Mouse (Mus musculus): Measurements from ENCODE around the gene Tnf. TPM values are rescaled to one million over a fixed set of nuclear protein-coding genes. Genes with fewer than 3 reads are reported as not detected.

The Tnf gene
- total and polyA plus RNA-seq, 3 experiments: 18.8 to 25.2 (median 20.8) TPM

DNA sequence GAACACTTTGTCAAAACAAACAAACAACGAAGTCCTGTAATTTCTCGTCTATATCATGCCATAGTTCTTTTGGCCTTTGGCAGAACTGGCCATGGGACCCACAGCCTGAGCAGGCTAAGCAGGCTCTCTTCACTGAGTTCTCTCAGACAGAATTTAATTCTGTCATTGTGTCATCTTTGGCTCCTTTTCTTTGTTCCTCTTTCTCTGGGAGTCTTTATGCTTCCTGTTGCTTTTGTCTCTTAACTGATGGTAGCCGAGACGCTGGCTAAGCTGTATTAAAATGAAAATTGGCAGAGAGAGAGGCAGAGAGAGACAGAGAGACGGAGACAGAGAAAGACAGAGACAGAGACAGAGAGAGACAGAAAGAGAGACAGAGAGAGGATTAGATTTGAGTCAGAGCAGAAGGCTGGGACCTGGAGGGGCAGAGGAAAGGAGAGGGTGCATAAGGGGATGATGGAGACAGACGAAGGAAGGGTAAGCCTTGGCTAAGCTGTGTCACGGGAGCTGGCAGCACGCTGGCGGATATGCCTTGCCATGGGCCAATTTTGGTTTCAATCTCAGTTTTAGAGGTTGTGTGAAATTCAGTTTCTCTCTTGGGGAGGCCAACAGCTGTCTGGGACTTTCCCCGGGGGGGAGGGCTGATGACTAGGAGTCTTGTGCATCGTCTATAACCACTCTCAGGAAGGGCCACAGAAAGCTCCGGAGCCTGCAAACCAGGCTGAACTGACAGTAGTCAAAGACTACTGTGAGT, 8.2 kb upstream of the Tnf start:
- Histone ChIP-seq H3K9ac (ENCODE audit: insufficient read depth, low read depth) (peak overlapping the region; percentile 62), H3K4me3 (replicated peaks in 1 of 3; ENCODE audit: low read depth in 2 of 3, low read length in 2 of 3, poor library complexity in 1 of 3) (no peak overlapping the region), H3K4me2 (ENCODE audit: insufficient read depth, low read depth, poor library complexity, severe bottlenecking) (peak overlapping the region; percentile 72), H3K27me3 (replicated peaks) (no peaks in the 10 kb centered on the region), H3K27ac (ENCODE audit: insufficient read depth, low read depth) (peak overlapping the region; percentile 97), H3K4me1 (ENCODE audit: control insufficient read depth in 1 of 2, insufficient read depth in 2 of 2) (peaks cover 28 to 80% of the 10 kb centered on the region in 2 experiments), H3K9me3 (replicated peaks; ENCODE audit: low read length) (no peaks in the 10 kb centered on the region), H3K79me2 (replicated peaks; ENCODE audit: control insufficient read depth, extremely low read depth, insufficient read depth, poor library complexity, severe bottlenecking) (no peaks in the 10 kb centered on the region), H3K36me3 (replicated peaks in 1 of 2; ENCODE audit: control insufficient read depth in 1 of 2, insufficient read depth in 1 of 2, low read length in 1 of 2) (no peaks in the 10 kb centered on the region)
- DNase-seq (ENCODE audit: extremely low read depth): peak; percentile 94
- dilution Hi-C loops (cut with MboI; ENCODE audit: extremely low pct_ligation_motif_present, extremely low pct_unique_long_range_greater_than_20kb, low sequenced_read_pairs): no loop called here
- in situ Hi-C loops (cut with MboI; ENCODE audit: low pct_ligation_motif_present, low pct_unique_long_range_greater_than_20kb, low sequenced_read_pairs): no loop called here
- TF ChIP-seq MAFK (IDR thresholded peaks at IDR 0.05; ENCODE audit: insufficient replicate concordance, low read length): peak; percentile 82
- peak; percentile 93 for TF ChIP-seq MEF2A (IDR thresholded peaks at IDR 0.05; ENCODE audit: borderline replicate concordance, low read depth, low read length)
- TF ChIP-seq ZC3H11A (IDR thresholded peaks at IDR 0.05; ENCODE audit: low read depth, low read length): no peak
- TF ChIP-seq JUND (conservative IDR thresholded peaks at IDR 0.05; ENCODE audit: low read depth, low read length): peak; percentile 70
- no peak for TF ChIP-seq ZKSCAN1 (IDR thresholded peaks at IDR 0.05; ENCODE audit: borderline replicate concordance, low read depth, low read length)
- TF ChIP-seq ZNF384 (IDR thresholded peaks at IDR 0.05; ENCODE audit: low read depth, low read length): peak; percentile 51
- no peak for TF ChIP-seq ELF1 (IDR thresholded peaks at IDR 0.05; ENCODE audit: low read depth, low read length)
- TF ChIP-seq NELFE (IDR thresholded peaks at IDR 0.05; ENCODE audit: low read depth, low read length): no peak
- peak; percentile 99 for TF ChIP-seq BHLHE40 (IDR thresholded peaks at IDR 0.05; ENCODE audit: low read depth, low read length)
- TF ChIP-seq RCOR1 (conservative IDR thresholded peaks at IDR 0.05; ENCODE audit: low read depth, low read length): peak; percentile 97
- TF ChIP-seq PAX5 (IDR thresholded peaks at IDR 0.05; ENCODE audit: low read length): no peak
- TF ChIP-seq TBP (conservative IDR thresholded peaks at IDR 0.05; ENCODE audit: low read depth, low read length): peak; percentile 83
- 0 out of 2 replicates have a peak, but pooled peaks have one; percentile 32 for TF ChIP-seq NRF1 (IDR thresholded peaks at IDR 0.05; ENCODE audit: low read depth, low read length)
- peak; percentile 85 for TF ChIP-seq MXI1 (IDR thresholded peaks at IDR 0.05; ENCODE audit: low read depth, low read length)
- TF ChIP-seq SIN3A (IDR thresholded peaks at IDR 0.05; ENCODE audit: low read length): peak; percentile 92
- peak; percentile 46 for TF ChIP-seq POLR2A (IDR thresholded peaks at IDR 0.05; ENCODE audit: low read depth, low read length)
- TF ChIP-seq MAX (IDR thresholded peaks at IDR 0.05; ENCODE audit: low read length): peak; percentile 89
- no peak for TF ChIP-seq GABPA (IDR thresholded peaks at IDR 0.05; ENCODE audit: insufficient replicate concordance, low read depth, low read length)
- peak; percentile 95 for TF ChIP-seq TCF12 (IDR thresholded peaks at IDR 0.05; ENCODE audit: low read depth, low read length)
- TF ChIP-seq UBTF (IDR thresholded peaks at IDR 0.05; ENCODE audit: low read depth, low read length): 0 out of 2 replicates have a peak, but pooled peaks have one; percentile 64
- no peak for TF ChIP-seq CHD1 (IDR thresholded peaks at IDR 0.05; ENCODE audit: low read depth, low read length)
- TF ChIP-seq EP300 (IDR thresholded peaks at IDR 0.05; ENCODE audit: low read length): peak; percentile 92
- no peak for TF ChIP-seq USF1 (IDR thresholded peaks at IDR 0.05; ENCODE audit: low read depth, low read length)
- peak; percentile 43; the same call in 1 of the 2 replicates for TF ChIP-seq POLR2AphosphoS2 (IDR thresholded peaks at IDR 0.05; ENCODE audit: low read depth, low read length)
- 0 out of 2 replicates have a peak, but pooled peaks have one; percentile 14 for TF ChIP-seq E2F4 (IDR thresholded peaks at IDR 0.05; ENCODE audit: insufficient replicate concordance, low read depth, low read length)
- TF ChIP-seq CTCF (conservative IDR thresholded peaks at IDR 0.05 in 1 of 2, IDR thresholded peaks at IDR 0.05 in 1 of 2; ENCODE audit: low read depth in 2 of 2, low read length in 2 of 2): no peak
- TF ChIP-seq IRF4 (IDR thresholded peaks at IDR 0.05; ENCODE audit: low read depth, low read length): peak; percentile 92
- TF ChIP-seq MYC (IDR thresholded peaks at IDR 0.05; ENCODE audit: low read depth, low read length): peak; percentile 91
- peak; percentile 43 for TF ChIP-seq SMC3 (IDR thresholded peaks at IDR 0.05; ENCODE audit: low read depth, low read length)
- no peak for TF ChIP-seq USF2 (conservative IDR thresholded peaks at IDR 0.05; ENCODE audit: low read depth, low read length)
- peak; percentile 62 for TF ChIP-seq JUN (IDR thresholded peaks at IDR 0.05; ENCODE audit: insufficient read depth, low read depth, low read length)
- TF ChIP-seq RAD21 (IDR thresholded peaks at IDR 0.05; ENCODE audit: low read depth, low read length): no peak; the same call in none of the 2 replicates
- TF ChIP-seq CHD2 (IDR thresholded peaks at IDR 0.05; ENCODE audit: low read length): peak; percentile 93
- TF ChIP-seq KAT2A (IDR thresholded peaks at IDR 0.05; ENCODE audit: insufficient replicate concordance, low read length): 0 out of 2 replicates have a peak, but pooled peaks have one; percentile 64
- peak; percentile 52; the same call in 1 of the 2 replicates for TF ChIP-seq ZMIZ1 (IDR thresholded peaks at IDR 0.05; ENCODE audit: low read depth, low read length)
- TF ChIP-seq HCFC1 (IDR thresholded peaks at IDR 0.05; ENCODE audit: low read depth, low read length): peak; percentile 58
- peak; percentile 99 for TF ChIP-seq ETS1 (conservative IDR thresholded peaks at IDR 0.05; ENCODE audit: low read depth, low read length)
- TF ChIP-seq MAZ (IDR thresholded peaks at IDR 0.05; ENCODE audit: low read depth, low read length): peak; percentile 99

Measured in CH12.LX (cell line).